Mouse (Mus musculus): Measurements from ENCODE around the gene Ppp1r15a.
"Not testable (repeated sequence)": the region's sequence is repeated elsewhere in the genome, so short reads cannot be mapped to it uniquely, and the experiment has no call there.

Gene Ppp1r15a

GRCm38 (mm10) chr7:45486761-45487415 is 39.2 kb downstream of the Ppp1r15a start, which contains the start of gene Gm45808:
Gene Gm45808, minus strand, starts transcription at chr7:45486811.
- no peak for DNase-seq (ENCODE audit: extremely low spot score, low read depth, low spot score)

GRCm38 (mm10) chr7:45486158-45486557 is 39.9 kb downstream of the Ppp1r15a start:
- no peak for DNase-seq (ENCODE audit: extremely low spot score, low read depth, low spot score)

- not testable (repeated sequence) for DNase-seq (ENCODE audit: extremely low spot score, low read depth, low spot score)
Measured at GRCm38 (mm10) chr7:45484985-45485384, 41.1 kb downstream of the Ppp1r15a start.

GRCm38 (mm10) chr7:45482166-45482565 is 43.9 kb downstream of the Ppp1r15a start:
- DNase-seq (ENCODE audit: extremely low spot score, low read depth, low spot score), result no peak

GRCm38 (mm10) chr7:45481374-45481927 is 44.6 kb downstream of the Ppp1r15a start, which contains the start of gene Tulp2:
Gene Tulp2, plus strand, starts transcription at chr7:45481877.
- DNase-seq (ENCODE audit: extremely low spot score, low read depth, low spot score), result no peak

- DNase-seq (ENCODE audit: extremely low spot score, low read depth, low spot score), result not testable (repeated sequence)
Measured at GRCm38 (mm10) chr7:45480310-45480709, 45.8 kb downstream of the Ppp1r15a start.

GRCm38 (mm10) chr7:45478774-45479173 is 47.3 kb downstream of the Ppp1r15a start:
- no peak for DNase-seq (ENCODE audit: extremely low spot score, low read depth, low spot score)

- DNase-seq (ENCODE audit: extremely low spot score, low read depth, low spot score), result no peak
Measured at GRCm38 (mm10) chr7:45477003-45477402, 49.1 kb downstream of the Ppp1r15a start.

- DNase-seq (ENCODE audit: extremely low spot score, low read depth, low spot score), result no peak
Measured at GRCm38 (mm10) chr7:45476453-45476852, 49.6 kb downstream of the Ppp1r15a start.

GRCm38 (mm10) chr7:45475291-45475969 is 50.6 kb downstream of the Ppp1r15a start:
- no peak for DNase-seq (ENCODE audit: extremely low spot score, low read depth, low spot score)

Data from hindlimb bud, embryonic 11.5 days (tissue).